Mouse (Mus musculus) midbrain, embryonic 15.5 days (tissue): ENCODE results near the gene Tbxa2r. TPM values are rescaled to one million over a fixed set of nuclear protein-coding genes. Genes with fewer than 3 reads are reported as not detected.

Experiments
- ATAC-seq: fragments of 200-750 bp; cut with Nextera tagmentation; replicated peaks from 2 replicates; pipeline ENCODE4 v1.8.0; 2017; ENCODE audit warnings: moderate TSS enrichment
- H3K27ac ChIP-seq: fragments of 300-500 bp; sonication (generic); 2 replicates; pipeline ENCODE4 v1.5.1; 2015; ENCODE audit warnings: mild to moderate bottlenecking, inconsistent platforms
- H3K27me3 ChIP-seq: fragments of 300-500 bp; sonication (generic); replicated peaks from 2 replicates; pipeline ENCODE4 v1.6.1; 2015; ENCODE audit warnings: inconsistent platforms
- H3K36me3 ChIP-seq: fragments of 300-500 bp; sonication (generic); replicated peaks from 2 replicates; pipeline ENCODE4 v1.6.1; 2015; ENCODE audit warnings: inconsistent platforms
- H3K4me1 ChIP-seq: fragments of 300-500 bp; sonication (generic); 2 replicates; pipeline ENCODE4 v1.6.1; 2015; ENCODE audit warnings: inconsistent platforms
- H3K4me2 ChIP-seq: fragments of 300-500 bp; sonication (generic); 2 replicates; pipeline ENCODE4 v1.6.1; 2015; ENCODE audit warnings: inconsistent platforms, mild to moderate bottlenecking, moderate library complexity
- H3K4me3 ChIP-seq: fragments of 300-500 bp; sonication (generic); 2 replicates; pipeline ENCODE4 v1.5.1; 2015; ENCODE audit warnings: mild to moderate bottlenecking, inconsistent platforms
- H3K9ac ChIP-seq: fragments of 300-500 bp; sonication (generic); 2 replicates; pipeline ENCODE4 v1.6.1; 2015; ENCODE audit warnings: mild to moderate bottlenecking, inconsistent platforms
- H3K9me3 ChIP-seq: fragments of 300-500 bp; sonication (generic); 2 replicates; pipeline ENCODE4 v1.6.1; 2016; ENCODE audit warnings: inconsistent platforms
- WGBS: fragments of 180-500 bp; shearing (Covaris S2); methylation state at CpG from one replicate; pipeline ENCODE4 v1.1.7; 2015; ENCODE audit warnings: mixed read lengths; 5-methylcytosine and 5-hydroxymethylcytosine counted together
- polyA plus RNA-seq: library from polyadenylated mRNA; unstranded; fragments of >200 nt; fragmentation: Nextera tagmentation; extraction: Ambion mirVana; gene quantifications from 2 replicates; pipeline ENCODE4 v1.2.1, GENCODE M21; 2015

Tbxa2r gene
- polyA plus RNA-seq, 1 experiment from 2014 or later: 5.7 TPM

- Histone ChIP-seq H3K9me3 (no peaks in the 10 kb centered on the region), H3K9ac (no peak overlapping the region), H3K4me3 (no peak overlapping the region), H3K27ac (no peak overlapping the region), H3K4me2 (no peak overlapping the region), H3K36me3 (no peaks in the 10 kb centered on the region), H3K4me1 (peaks cover 22% of the 10 kb centered on the region), H3K27me3 (peaks cover 58% of the 10 kb centered on the region)
- no peak for ATAC-seq
- WGBS: 58% methylated on average over 8 of the region's 8 CpGs
Measured at GRCm38 (mm10) chr10:81344421-81345161, 16.1 kb downstream of the Tbxa2r start.

GRCm38 (mm10) chr10:81345162-81345534 is 16.6 kb downstream of the Tbxa2r start:
- no peaks in the 10 kb centered on the region for H3K9me3 ChIP-seq
- peaks cover 55% of the 10 kb centered on the region for H3K27me3 ChIP-seq
- no peak overlapping the region for H3K27ac ChIP-seq
- H3K36me3 ChIP-seq: no peaks in the 10 kb centered on the region
- 83% methylated on average over 4 of the region's 4 CpGs for WGBS
- no peak overlapping the region for H3K4me2 ChIP-seq
- H3K9ac ChIP-seq: no peak overlapping the region
- H3K4me3 ChIP-seq: no peak overlapping the region
- peaks cover 28% of the 10 kb centered on the region for H3K4me1 ChIP-seq
- no peak for ATAC-seq

GRCm38 (mm10) chr10:81346453-81347067 is 18.0 kb downstream of the Tbxa2r start:
- no peaks in the 10 kb centered on the region for H3K36me3 ChIP-seq
- ATAC-seq: no peak
- H3K4me2 ChIP-seq: peak overlapping the region; percentile 55
- peaks cover 45% of the 10 kb centered on the region for H3K27me3 ChIP-seq
- H3K4me1 ChIP-seq: peaks cover 28% of the 10 kb centered on the region
- no peak overlapping the region for H3K27ac ChIP-seq
- WGBS: 11% methylated on average over 55 of the region's 55 CpGs
- H3K4me3 ChIP-seq: peak overlapping the region; percentile 31
- no peaks in the 10 kb centered on the region for H3K9me3 ChIP-seq
- H3K9ac ChIP-seq: peak overlapping the region; percentile 27

- Histone ChIP-seq H3K4me3 (peak overlapping the region; percentile 60), H3K9ac (no peak overlapping the region), H3K9me3 (no peaks in the 10 kb centered on the region), H3K4me1 (peaks cover 20% of the 10 kb centered on the region), H3K27ac (no peak overlapping the region), H3K4me2 (peak overlapping the region; percentile 86), H3K27me3 (peaks cover 20% of the 10 kb centered on the region), H3K36me3 (no peaks in the 10 kb centered on the region)
- 5% methylated on average over 12 of the region's 12 CpGs for WGBS
- no peak for ATAC-seq
Measured at GRCm38 (mm10) chr10:81349146-81349545, 20.6 kb downstream of the Tbxa2r start.

- H3K27me3 ChIP-seq: peaks cover 13% of the 10 kb centered on the region
- under 1% methylated on average over 29 of the region's 29 CpGs for whole genome bisulfite sequencing
- no peak overlapping the region for H3K27ac ChIP-seq
- no peaks in the 10 kb centered on the region for H3K9me3 ChIP-seq
- H3K4me3 ChIP-seq: peak overlapping the region; percentile 60
- ATAC-seq: peak; percentile 25
- peak overlapping the region; percentile 41 for H3K9ac ChIP-seq
- no peaks in the 10 kb centered on the region for H3K36me3 ChIP-seq
- H3K4me2 ChIP-seq: peak overlapping the region; percentile 86
- H3K4me1 ChIP-seq: peaks cover 20% of the 10 kb centered on the region
Measured at GRCm38 (mm10) chr10:81349961-81350350, 21.4 kb downstream of the Tbxa2r start.

- WGBS: under 1% methylated on average over 54 of the region's 54 CpGs
- H3K4me1 ChIP-seq: peaks cover 20% of the 10 kb centered on the region
- no peaks in the 10 kb centered on the region for H3K9me3 ChIP-seq
- peak within 1 kb of the TSS; percentile 86 for H3K4me2 ChIP-seq
- H3K36me3 ChIP-seq: no peaks in the 10 kb centered on the region
- peak within 1 kb of the TSS; percentile 72 for H3K27ac ChIP-seq
- peaks cover 9% of the 10 kb centered on the region for H3K27me3 ChIP-seq
- peak within 1 kb of the TSS; percentile 60 for H3K4me3 ChIP-seq
- H3K9ac ChIP-seq: peak within 1 kb of the TSS; percentile 46
- ATAC-seq: peak; percentile 96
Measured at GRCm38 (mm10) chr10:81350351-81351063, 22.0 kb downstream of the Tbxa2r start, which contains the start of gene Hmg20b. Gene Hmg20b (minus strand): TSS chr10:81350480.

- H3K4me1 ChIP-seq: peaks cover 18% of the 10 kb centered on the region
- H3K9me3 ChIP-seq: no peaks in the 10 kb centered on the region
- 30% methylated on average over 9 of the region's 9 CpGs for WGBS
Measured at GRCm38 (mm10) chr10:81351678-81352291, 23.3 kb downstream of the Tbxa2r start.

GRCm38 (mm10) chr10:81354738-81355477 is 26.4 kb downstream of the Tbxa2r start:
- 63% methylated on average over 9 of the region's 9 CpGs for WGBS
- ATAC-seq: no peak
- peaks cover 25% of the 10 kb centered on the region for H3K4me1 ChIP-seq
- H3K9me3 ChIP-seq: no peaks in the 10 kb centered on the region
- no peak overlapping the region for H3K9ac ChIP-seq
- H3K27me3 ChIP-seq: no peaks in the 10 kb centered on the region
- no peak overlapping the region for H3K4me2 ChIP-seq
- H3K27ac ChIP-seq: no peak overlapping the region
- no peaks in the 10 kb centered on the region for H3K36me3 ChIP-seq
- no peak overlapping the region for H3K4me3 ChIP-seq

More at GRCm38 (mm10) chr10:81351678-81352291, 23.3 kb downstream of the Tbxa2r start:
- no peak overlapping the region for H3K9ac ChIP-seq
- H3K4me2 ChIP-seq: no peak overlapping the region
- no peaks in the 10 kb centered on the region for H3K36me3 ChIP-seq
- H3K27me3 ChIP-seq: peaks cover 9% of the 10 kb centered on the region
- ATAC-seq: no peak
- H3K27ac ChIP-seq: no peak overlapping the region
- no peak overlapping the region for H3K4me3 ChIP-seq

GRCm38 (mm10) chr10:81355533-81355932 is 27.0 kb downstream of the Tbxa2r start:
- Histone ChIP-seq H3K36me3 (no peaks in the 10 kb centered on the region), H3K27me3 (no peaks in the 10 kb centered on the region), H3K9me3 (no peaks in the 10 kb centered on the region), H3K27ac (no peak overlapping the region), H3K4me1 (peaks cover 24% of the 10 kb centered on the region), H3K4me2 (no peak overlapping the region), H3K9ac (no peak overlapping the region), H3K4me3 (no peak overlapping the region)
- 85% methylated on average over 4 of the region's 4 CpGs for WGBS
- no peak for ATAC-seq

- Histone ChIP-seq H3K4me2 (peak overlapping the region; percentile 97; the same call in 1 of the 2 replicates), H3K4me3 (peak overlapping the region; percentile 94; the same call in 1 of the 2 replicates), H3K36me3 (no peaks in the 10 kb centered on the region), H3K27ac (no peak overlapping the region), H3K9me3 (no peaks in the 10 kb centered on the region), H3K9ac (no peak overlapping the region), H3K4me1 (peaks cover 28% of the 10 kb centered on the region), H3K27me3 (no peaks in the 10 kb centered on the region)
- 53% methylated on average over 12 of the region's 12 CpGs for WGBS
- ATAC-seq: 0 out of 2 replicates have a peak, but pooled peaks have one; percentile 1
Measured at GRCm38 (mm10) chr10:81356352-81356990, 27.9 kb downstream of the Tbxa2r start.
